Comparison of ENCODE assay signal across 25 mouse cellular contexts in the genomic region with DNA sequence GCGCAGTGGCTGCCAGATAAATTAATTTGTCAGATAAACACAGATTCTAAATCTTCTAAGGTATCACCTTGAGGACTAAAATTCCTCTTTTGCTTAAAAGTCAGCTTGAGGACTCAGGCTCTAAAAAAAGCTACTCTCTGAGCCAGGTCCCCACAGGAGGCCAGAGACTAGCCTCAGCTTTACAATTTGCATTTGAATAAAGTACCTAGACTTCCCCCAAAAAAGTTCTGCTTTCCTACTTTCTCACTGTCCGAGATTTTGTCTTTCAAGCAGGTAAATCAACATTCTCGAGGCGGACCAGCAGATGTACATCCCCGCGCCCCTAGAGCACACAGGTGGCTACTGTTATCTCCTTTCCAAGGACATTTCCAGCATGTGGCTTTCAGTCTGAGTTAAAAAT. TPM values are rescaled to one million over a fixed set of nuclear protein-coding genes. Genes with fewer than 3 reads are reported as not detected.
"Had no signal": no experiment of that assay in that cellular context is flagged by ENCODE, and none has a peak within 500 bp of the region (broad histone marks: within the 10 kb centered on the region; RNA-seq: fewer than 3 reads in every experiment).

No protein-coding gene starts in this region.

RNA-seq across cellular contexts. Expression of gene Esp4, which starts 14.5 kb away (rescaled TPM):
- polyA plus RNA-seq: heart, embryonic 12.5 days; heart, embryonic 13.5 days; heart, embryonic 14.5 days; heart, embryonic 15.5 days; heart, embryonic 16.5 days; heart, postnatal 0 days; hindbrain, embryonic 10.5 days; hindbrain, embryonic 11.5 days; hindbrain, embryonic 12.5 days; hindbrain, embryonic 13.5 days; hindbrain, embryonic 14.5 days; hindbrain, embryonic 15.5 days; hindbrain, embryonic 16.5 days; hindbrain, postnatal 0 days; inflammation-experienced regulatory T-cells, adult 6 months; intestine, embryonic 14.5 days; intestine, embryonic 15.5 days; intestine, embryonic 16.5 days; intestine, postnatal 0 days; kidney, adult 2 months; kidney, embryonic 14.5 days; kidney, embryonic 15.5 days; kidney, embryonic 16.5 days; kidney, postnatal 0 days; large intestine, adult 2 months had no signal

RNA-seq across cellular contexts. Expression of gene Esp6, which starts 22.6 kb away (rescaled TPM):
- polyA plus RNA-seq: heart, embryonic 12.5 days; heart, embryonic 13.5 days; heart, embryonic 14.5 days; heart, embryonic 15.5 days; heart, embryonic 16.5 days; heart, postnatal 0 days; hindbrain, embryonic 10.5 days; hindbrain, embryonic 11.5 days; hindbrain, embryonic 12.5 days; hindbrain, embryonic 13.5 days; hindbrain, embryonic 14.5 days; hindbrain, embryonic 15.5 days; hindbrain, embryonic 16.5 days; hindbrain, postnatal 0 days; inflammation-experienced regulatory T-cells, adult 6 months; intestine, embryonic 14.5 days; intestine, embryonic 15.5 days; intestine, embryonic 16.5 days; intestine, postnatal 0 days; kidney, adult 2 months; kidney, embryonic 14.5 days; kidney, embryonic 15.5 days; kidney, embryonic 16.5 days; kidney, postnatal 0 days; large intestine, adult 2 months had no signal

RNA-seq across cellular contexts. Expression of gene Esp3, which starts 48.0 kb away (rescaled TPM):
- polyA plus RNA-seq: heart, embryonic 12.5 days; heart, embryonic 13.5 days; heart, embryonic 14.5 days; heart, embryonic 15.5 days; heart, embryonic 16.5 days; heart, postnatal 0 days; hindbrain, embryonic 10.5 days; hindbrain, embryonic 11.5 days; hindbrain, embryonic 12.5 days; hindbrain, embryonic 13.5 days; hindbrain, embryonic 14.5 days; hindbrain, embryonic 15.5 days; hindbrain, embryonic 16.5 days; hindbrain, postnatal 0 days; inflammation-experienced regulatory T-cells, adult 6 months; intestine, embryonic 14.5 days; intestine, embryonic 15.5 days; intestine, embryonic 16.5 days; intestine, postnatal 0 days; kidney, adult 2 months; kidney, embryonic 14.5 days; kidney, embryonic 15.5 days; kidney, embryonic 16.5 days; kidney, postnatal 0 days; large intestine, adult 2 months had no signal
